Mouse (Mus musculus) heart, embryonic 16.5 days (tissue): ENCODE data around the gene Gm20388. TPM values are rescaled to one million over a fixed set of nuclear protein-coding genes. Genes with fewer than 3 reads are reported as not detected.

Experiments
- ATAC-seq: fragments of 200-750 bp; cut with Nextera tagmentation; replicated peaks from 2 replicates; pipeline ENCODE4 v1.8.0; 2017; ENCODE audit warnings: moderate number of reproducible peaks; ENCODE audit not compliant: insufficient read depth, low FRiP score; ENCODE audit errors: extremely low read depth
- H3K27ac ChIP-seq: fragments of 300-500 bp; sonication (generic); 2 replicates; pipeline ENCODE4 v1.5.1; 2014; ENCODE audit warnings: mild to moderate bottlenecking, low read length, control low read depth, moderate library complexity
- H3K27me3 ChIP-seq: fragments of 300-500 bp; sonication (generic); 2 replicates; pipeline ENCODE4 v1.6.1; 2014; ENCODE audit warnings: low read length, mixed read lengths; ENCODE audit not compliant: control insufficient read depth, insufficient read depth
- H3K36me3 ChIP-seq: fragments of 300-500 bp; sonication (generic); 2 replicates; pipeline ENCODE4 v1.6.1; 2014; ENCODE audit not compliant: control insufficient read depth, insufficient read depth
- H3K4me1 ChIP-seq: fragments of 300-500 bp; sonication (generic); 2 replicates; pipeline ENCODE4 v1.6.1; 2014; ENCODE audit warnings: low read length, mixed read lengths; ENCODE audit not compliant: control insufficient read depth, insufficient read depth
- H3K4me2 ChIP-seq: fragments of 300-500 bp; sonication (generic); 2 replicates; pipeline ENCODE4 v1.6.1; 2014; ENCODE audit warnings: low read depth, mild to moderate bottlenecking, control low read depth, low read length
- H3K4me3 ChIP-seq: fragments of 300-500 bp; sonication (generic); 2 replicates; pipeline ENCODE4 v1.5.1; 2014; ENCODE audit warnings: mild to moderate bottlenecking, control low read depth, low read length
- H3K9ac ChIP-seq: fragments of 300-500 bp; sonication (generic); 2 replicates; pipeline ENCODE4 v1.6.1; 2014; ENCODE audit warnings: low read length, control low read depth
- H3K9me3 ChIP-seq: fragments of 300-500 bp; sonication (generic); replicated peaks from 2 replicates; pipeline ENCODE4 v1.6.1; 2016; ENCODE audit warnings: low read length; ENCODE audit not compliant: control insufficient read depth
- WGBS: fragments of 180-500 bp; shearing (Covaris S2); extraction: QIAGEN DNeasy Blood & Tissue Kit; methylation state at CpG from one replicate; pipeline ENCODE4 v1.1.7; 2014; 5-methylcytosine and 5-hydroxymethylcytosine counted together
- polyA plus RNA-seq: library from polyadenylated mRNA; unstranded; fragments of >200 nt; fragmentation: Nextera tagmentation; extraction: Ambion mirVana; gene quantifications from 2 replicates; pipeline ENCODE4 v1.2.1, GENCODE M21; 2015

Gm20388 gene
- polyA plus RNA-seq, 1 experiment from 2014 or later: 4.5 TPM

- Histone ChIP-seq H3K4me2 (no peak overlapping the region), H3K27ac (no peak overlapping the region), H3K9ac (no peak overlapping the region), H3K27me3 (no peaks in the 10 kb centered on the region), H3K9me3 (no peaks in the 10 kb centered on the region), H3K4me3 (no peak overlapping the region), H3K36me3 (no peaks in the 10 kb centered on the region), H3K4me1 (no peaks in the 10 kb centered on the region)
- WGBS: 70% methylated on average over 4 of the region's 4 CpGs
- no peak for ATAC-seq
Measured at GRCm38 (mm10) chr8:123794766-123795165, 3884.1 kb downstream of the Gm20388 start.

- Histone ChIP-seq H3K9me3 (peaks cover 2% of the 10 kb centered on the region; the same call in 1 of the 2 replicates), H3K27ac (no peak overlapping the region), H3K27me3 (no peaks in the 10 kb centered on the region), H3K9ac (no peak overlapping the region), H3K36me3 (no peaks in the 10 kb centered on the region), H3K4me3 (no peak overlapping the region), H3K4me1 (no peaks in the 10 kb centered on the region), H3K4me2 (no peak overlapping the region)
- no peak for ATAC-seq
- 43% methylated on average over 4 of the region's 4 CpGs for WGBS
Measured at GRCm38 (mm10) chr8:123796758-123797157, 3886.1 kb downstream of the Gm20388 start.

- 71% methylated on average over 15 of the region's 15 CpGs for WGBS
- no peak for ATAC-seq
- no peaks in the 10 kb centered on the region for H3K4me1 ChIP-seq
Measured at GRCm38 (mm10) chr8:123797928-123798327, 3887.3 kb downstream of the Gm20388 start.

GRCm38 (mm10) chr8:123799434-123799833, 3888.8 kb downstream of the Gm20388 start:
- Histone ChIP-seq H3K36me3 (no peaks in the 10 kb centered on the region), H3K27me3 (no peaks in the 10 kb centered on the region), H3K9me3 (peaks cover 2% of the 10 kb centered on the region; the same call in 1 of the 2 replicates), H3K27ac (no peak overlapping the region), H3K4me3 (no peak overlapping the region), H3K4me2 (no peak overlapping the region), H3K9ac (no peak overlapping the region), H3K4me1 (no peaks in the 10 kb centered on the region)
- no peak for ATAC-seq
- 73% methylated on average over 6 of the region's 6 CpGs for WGBS

More at GRCm38 (mm10) chr8:123797928-123798327, 3887.3 kb downstream of the Gm20388 start:
- H3K9me3 ChIP-seq: peaks cover 2% of the 10 kb centered on the region; the same call in 1 of the 2 replicates
- H3K9ac ChIP-seq: no peak overlapping the region
- no peak overlapping the region for H3K4me3 ChIP-seq
- H3K27me3 ChIP-seq: no peaks in the 10 kb centered on the region
- H3K27ac ChIP-seq: no peak overlapping the region
- no peak overlapping the region for H3K4me2 ChIP-seq
- H3K36me3 ChIP-seq: no peaks in the 10 kb centered on the region

- no peak for ATAC-seq
- 46% methylated on average over 3 of the region's 3 CpGs for WGBS
Measured at GRCm38 (mm10) chr8:123799885-123800284, 3889.2 kb downstream of the Gm20388 start.

GRCm38 (mm10) chr8:123800867-123801266, 3890.2 kb downstream of the Gm20388 start:
- no peak for ATAC-seq
- Histone ChIP-seq H3K4me2 (no peak overlapping the region), H3K36me3 (no peaks in the 10 kb centered on the region), H3K4me1 (peaks cover 5% of the 10 kb centered on the region; the same call in 1 of the 2 replicates), H3K4me3 (no peak overlapping the region), H3K9ac (no peak overlapping the region), H3K9me3 (peaks cover 2% of the 10 kb centered on the region; the same call in 1 of the 2 replicates), H3K27ac (no peak overlapping the region), H3K27me3 (no peaks in the 10 kb centered on the region)
- 85% methylated on average over 7 of the region's 7 CpGs for WGBS

More at GRCm38 (mm10) chr8:123799885-123800284, 3889.2 kb downstream of the Gm20388 start:
- Histone ChIP-seq H3K4me3 (no peak overlapping the region), H3K9me3 (peaks cover 2% of the 10 kb centered on the region; the same call in 1 of the 2 replicates), H3K4me1 (no peaks in the 10 kb centered on the region), H3K9ac (no peak overlapping the region), H3K36me3 (no peaks in the 10 kb centered on the region), H3K27me3 (no peaks in the 10 kb centered on the region), H3K4me2 (no peak overlapping the region), H3K27ac (no peak overlapping the region)

GRCm38 (mm10) chr8:123801538-123801937, 3890.9 kb downstream of the Gm20388 start:
- WGBS: 83% methylated on average over 2 of the region's 2 CpGs
- Histone ChIP-seq H3K4me1 (peaks cover 6% of the 10 kb centered on the region), H3K27me3 (no peaks in the 10 kb centered on the region), H3K9me3 (peaks cover 2% of the 10 kb centered on the region; the same call in 1 of the 2 replicates), H3K4me3 (no peak overlapping the region), H3K9ac (no peak overlapping the region), H3K36me3 (no peaks in the 10 kb centered on the region), H3K27ac (no peak overlapping the region), H3K4me2 (no peak overlapping the region)
- no peak for ATAC-seq

GRCm38 (mm10) chr8:123803639-123804038, 3893.0 kb downstream of the Gm20388 start:
- Histone ChIP-seq H3K27me3 (no peaks in the 10 kb centered on the region), H3K9ac (no peak overlapping the region), H3K4me3 (no peak overlapping the region), H3K9me3 (peaks cover 2% of the 10 kb centered on the region; the same call in 1 of the 2 replicates), H3K27ac (no peak overlapping the region), H3K36me3 (no peaks in the 10 kb centered on the region), H3K4me1 (peaks cover 17% of the 10 kb centered on the region), H3K4me2 (no peak overlapping the region)
- ATAC-seq: no peak
- 64% methylated on average over 1 of the region's 1 CpGs for WGBS

GRCm38 (mm10) chr8:123804586-123804985, 3893.9 kb downstream of the Gm20388 start:
- Histone ChIP-seq H3K9ac (no peak overlapping the region), H3K27ac (no peak overlapping the region), H3K36me3 (no peaks in the 10 kb centered on the region), H3K4me1 (peaks cover 17% of the 10 kb centered on the region), H3K4me2 (no peak overlapping the region), H3K27me3 (no peaks in the 10 kb centered on the region), H3K9me3 (peaks cover 2% of the 10 kb centered on the region; the same call in 1 of the 2 replicates), H3K4me3 (no peak overlapping the region)
- 86% methylated on average over 7 of the region's 7 CpGs for WGBS
- no peak for ATAC-seq
